Mouse (Mus musculus): ENCODE data around the gene Stpg1.

DNA sequence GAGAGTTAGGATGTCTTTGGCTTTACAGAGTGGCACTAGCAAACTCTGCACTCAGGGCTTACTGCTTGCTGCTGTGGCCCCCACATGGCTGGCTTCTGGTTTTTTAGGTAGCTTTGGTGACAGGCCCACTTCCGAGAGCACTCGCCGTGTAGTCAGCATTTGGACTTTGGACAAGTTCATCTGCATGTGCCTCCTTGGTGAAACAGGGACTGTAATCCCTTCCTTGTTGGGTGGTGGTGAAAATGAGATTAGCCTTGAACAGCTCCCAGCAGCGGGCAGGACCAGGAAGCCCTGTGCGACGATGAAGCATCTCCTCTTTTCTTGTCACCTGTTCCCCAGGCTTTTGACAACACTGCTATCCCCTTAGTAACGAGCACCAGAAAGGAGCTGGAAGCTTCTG is 19.3 kb downstream of the Stpg1 start:
- TF ChIP-seq POLR2A (IDR thresholded peaks at IDR 0.05; ENCODE audit: low read depth, low read length) (no peak), CTCF (IDR thresholded peaks at IDR 0.05; ENCODE audit: extremely low read depth, insufficient read depth, insufficient read length, insufficient replicate concordance) (no peak)

Data from spleen, adult 2 months (tissue).